Mouse (Mus musculus) neutrophil, adult 5-6 weeks (primary cell): ENCODE measurements around the gene Tbl1x. TPM values are rescaled to one million over a fixed set of nuclear protein-coding genes. Genes with fewer than 3 reads are reported as not detected.
A peak's percentile ranks its signal among the peaks of the same experiment; 100 is the strongest.
"Not testable (repeated sequence)": the region's sequence is repeated elsewhere in the genome, so short reads cannot be mapped to it uniquely, and the experiment has no call there.

Source experiments
- ATAC-seq: fragments of 151-379, 151-347 bp; 2 replicates; pipeline ENCODE4 v1.8.0; 2017; ENCODE audit warnings: mild to moderate bottlenecking, moderate TSS enrichment; ENCODE audit not compliant: insufficient number of reproducible peaks, poor library complexity, low FRiP score, severe bottlenecking; ENCODE audit errors: extremely low read depth
- total RNA-seq: library from RNA; stranded (forward); fragments of 200-1000 nt; gene quantifications from 2 replicates; pipeline ENCODE4 v1.2.3, GENCODE M21; 2017

Gene Tbl1x
- total RNA-seq, 1 experiment from 2014 or later = 28.2 TPM

- ATAC-seq = no peak
These were observed 23.1 kb downstream of the Tbl1x start for GRCm38 (mm10) chrX:77533922-77534321.

GRCm38 (mm10) chrX:77539770-77540169, 29.0 kb downstream of the Tbl1x start:
- not testable (repeated sequence) for ATAC-seq

GRCm38 (mm10) chrX:77544003-77544402, 33.2 kb downstream of the Tbl1x start:
- no peak for ATAC-seq

GRCm38 (mm10) chrX:77544550-77544949, 33.7 kb downstream of the Tbl1x start:
- ATAC-seq = no peak

- no peak for ATAC-seq
These were observed 34.7 kb downstream of the Tbl1x start for GRCm38 (mm10) chrX:77545362-77546078.

- ATAC-seq = peak; percentile 56; the same call in 1 of the 2 replicates
These were observed 35.6 kb downstream of the Tbl1x start for GRCm38 (mm10) chrX:77546448-77546847.

- ATAC-seq = no peak
These were observed 38.1 kb downstream of the Tbl1x start for GRCm38 (mm10) chrX:77548951-77549350.

GRCm38 (mm10) chrX:77550388-77550787, 39.6 kb downstream of the Tbl1x start:
- no peak for ATAC-seq

- ATAC-seq = no peak
These were observed 40.5 kb downstream of the Tbl1x start for GRCm38 (mm10) chrX:77551306-77551705.

- no peak for ATAC-seq
These were observed 41.3 kb downstream of the Tbl1x start for GRCm38 (mm10) chrX:77552088-77552487.

- no peak for ATAC-seq
These were observed 45.2 kb downstream of the Tbl1x start for GRCm38 (mm10) chrX:77555985-77556384.

GRCm38 (mm10) chrX:77559199-77559881, 48.5 kb downstream of the Tbl1x start:
- ATAC-seq = no peak

- no peak for ATAC-seq
These were observed 52.8 kb downstream of the Tbl1x start for GRCm38 (mm10) chrX:77563616-77564015.

- ATAC-seq = no peak
These were observed 55.9 kb downstream of the Tbl1x start for GRCm38 (mm10) chrX:77566739-77567138.

- no peak for ATAC-seq
These were observed 57.2 kb downstream of the Tbl1x start for GRCm38 (mm10) chrX:77568013-77568412.

GRCm38 (mm10) chrX:77573743-77574142, 62.9 kb downstream of the Tbl1x start:
- ATAC-seq = no peak

- ATAC-seq = no peak
These were observed 66.3 kb downstream of the Tbl1x start for GRCm38 (mm10) chrX:77577108-77577507.

- no peak for ATAC-seq
These were observed 67.4 kb downstream of the Tbl1x start for GRCm38 (mm10) chrX:77578172-77578571.

- 0 out of 2 replicates have a peak, but pooled peaks have one; percentile 16 for ATAC-seq
These were observed 69.2 kb downstream of the Tbl1x start for GRCm38 (mm10) chrX:77579964-77580363.

GRCm38 (mm10) chrX:77585974-77586373, 75.2 kb downstream of the Tbl1x start:
- ATAC-seq = no peak
